Mouse (Mus musculus) lung, postnatal 0 days (tissue): Measurements from ENCODE around the gene Stx8. TPM values are rescaled to one million over a fixed set of nuclear protein-coding genes. Genes with fewer than 3 reads are reported as not detected.
A peak's percentile ranks its signal among the peaks of the same experiment; 100 is the strongest.

Source experiments
- ATAC-seq: fragments of 200-750 bp; cut with Nextera tagmentation; 2 replicates; pipeline ENCODE4 v1.8.0; 2017; ENCODE audit warnings: moderate library complexity
- DNase-seq: peaks from one replicate; pipeline ENCODE4 v3.0.0-alpha.2; 2016; ENCODE audit warnings: low spot score
- H3K27ac ChIP-seq: fragments of 300-500 bp; sonication (generic); 2 replicates; pipeline ENCODE4 v1.5.1; 2014; ENCODE audit warnings: antibody characterized with exemption, mild to moderate bottlenecking, low read length, mixed read lengths
- H3K27me3 ChIP-seq: fragments of 300-500 bp; sonication (generic); replicated peaks from 2 replicates; pipeline ENCODE4 v1.6.1; 2014; ENCODE audit warnings: low read length, mixed read lengths; ENCODE audit not compliant: insufficient read depth
- H3K36me3 ChIP-seq: fragments of 300-500 bp; sonication (generic); 2 replicates; pipeline ENCODE4 v1.6.1; 2014; ENCODE audit warnings: low read length, mixed read lengths; ENCODE audit not compliant: insufficient read depth
- H3K4me1 ChIP-seq: fragments of 300-500 bp; sonication (generic); 2 replicates; pipeline ENCODE4 v1.6.1; 2014; ENCODE audit warnings: antibody characterized with exemption, low read depth, low read length, mixed read lengths; ENCODE audit not compliant: insufficient read depth
- H3K4me2 ChIP-seq: fragments of 300-500 bp; sonication (generic); replicated peaks from 2 replicates; pipeline ENCODE4 v1.6.1; 2014; ENCODE audit warnings: low read depth, mild to moderate bottlenecking, low read length, moderate library complexity, mixed read lengths
- H3K4me3 ChIP-seq: fragments of 300-500 bp; sonication (generic); 2 replicates; pipeline ENCODE4 v1.5.1; 2014; ENCODE audit warnings: low read depth, low read length
- H3K9ac ChIP-seq: fragments of 300-500 bp; sonication (generic); replicated peaks from 2 replicates; pipeline ENCODE4 v1.6.1; 2014; ENCODE audit warnings: low read depth, mild to moderate bottlenecking
- H3K9me3 ChIP-seq: fragments of 300-500 bp; sonication (generic); 2 replicates; pipeline ENCODE4 v1.6.1; 2016; ENCODE audit warnings: low read length, mixed read lengths
- CTCF ChIP-seq: IDR thresholded peaks from 2 replicates; pipeline ENCODE4 v1.5.1; 2016; ENCODE audit warnings: antibody characterized with exemption, mild to moderate bottlenecking
- EP300 ChIP-seq: IDR thresholded peaks from 2 replicates; pipeline ENCODE4 v1.6.1; 2016; ENCODE audit warnings: antibody characterized with exemption, mild to moderate bottlenecking, control low read depth
- WGBS: fragments of 180-500 bp; shearing (Covaris S2); extraction: QIAGEN DNeasy Blood & Tissue Kit; methylation state at CpG from one replicate; pipeline ENCODE4 v1.1.7; 2014; 5-methylcytosine and 5-hydroxymethylcytosine counted together
- polyA plus RNA-seq: library from polyadenylated mRNA; unstranded; fragments of >200 nt; fragmentation: Nextera tagmentation; extraction: Ambion mirVana; gene quantifications from 2 replicates; pipeline ENCODE4 v1.2.1, GENCODE M21; 2015

The Stx8 gene
- polyA plus RNA-seq, 1 experiment from 2014 or later = 72.5 TPM

GRCm38 (mm10) chr11:68018191-68018590 is 52.2 kb downstream of the Stx8 start:
- no peak overlapping the region for H3K4me3 ChIP-seq
- no peak overlapping the region for H3K4me2 ChIP-seq
- H3K27ac ChIP-seq = no peak overlapping the region
- 0 out of 2 replicates have a peak, but pooled peaks have one; percentile 34 for ATAC-seq
- H3K27me3 ChIP-seq = no peaks in the 10 kb centered on the region
- 61% methylated on average over 8 of the region's 8 CpGs for WGBS
- peaks cover 6% of the 10 kb centered on the region; the same call in 1 of the 2 replicates for H3K4me1 ChIP-seq
- no peaks in the 10 kb centered on the region for H3K9me3 ChIP-seq
- no peaks in the 10 kb centered on the region for H3K36me3 ChIP-seq
- no peak for TF ChIP-seq EP300
- no peak for TF ChIP-seq CTCF
- peak; percentile 78 for DNase-seq
- no peak overlapping the region for H3K9ac ChIP-seq

GRCm38 (mm10) chr11:68019156-68019555 is 53.2 kb downstream of the Stx8 start:
- DNase-seq = peak; percentile 54
- Histone ChIP-seq H3K4me1 (peaks cover 12% of the 10 kb centered on the region; the same call in 1 of the 2 replicates), H3K9ac (no peak overlapping the region), H3K27me3 (no peaks in the 10 kb centered on the region), H3K9me3 (no peaks in the 10 kb centered on the region), H3K4me3 (no peak overlapping the region), H3K27ac (0 out of 2 replicates have a peak overlapping the region, but pooled peaks have one; percentile 6), H3K36me3 (no peaks in the 10 kb centered on the region), H3K4me2 (no peak overlapping the region)
- ATAC-seq = no peak
- no peak for TF ChIP-seq CTCF
- TF ChIP-seq EP300 = no peak
- WGBS = 42% methylated on average over 11 of the region's 11 CpGs

DNA sequence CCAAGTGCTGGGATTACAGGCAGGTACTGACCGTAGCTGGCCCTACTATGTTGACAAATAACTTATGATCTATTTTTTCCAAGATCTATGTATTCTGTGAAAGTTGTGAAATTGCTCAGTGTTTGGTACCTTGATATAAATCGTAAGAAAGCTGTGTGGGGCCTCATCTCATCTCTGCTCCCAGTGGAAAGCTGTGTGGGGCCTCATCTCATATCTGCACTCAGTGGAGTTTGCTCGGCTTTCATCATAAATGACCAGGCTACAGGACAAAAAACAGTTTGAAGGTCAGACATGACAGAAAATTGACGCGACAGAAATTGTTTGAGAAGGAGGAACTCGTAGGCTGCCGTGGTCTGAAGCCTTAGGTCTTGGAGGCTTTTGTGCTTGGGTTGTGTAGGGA is 56.0 kb downstream of the Stx8 start:
- Histone ChIP-seq H3K4me1 (peaks cover 12% of the 10 kb centered on the region; the same call in 1 of the 2 replicates), H3K4me3 (no peak overlapping the region), H3K27ac (no peak overlapping the region), H3K9ac (no peak overlapping the region), H3K36me3 (no peaks in the 10 kb centered on the region), H3K9me3 (no peaks in the 10 kb centered on the region), H3K27me3 (no peaks in the 10 kb centered on the region), H3K4me2 (no peak overlapping the region)
- ATAC-seq = no peak
- no peak for TF ChIP-seq EP300
- TF ChIP-seq CTCF = no peak
- DNase-seq = no peak
- WGBS = 84% methylated on average over 7 of the region's 7 CpGs

DNA sequence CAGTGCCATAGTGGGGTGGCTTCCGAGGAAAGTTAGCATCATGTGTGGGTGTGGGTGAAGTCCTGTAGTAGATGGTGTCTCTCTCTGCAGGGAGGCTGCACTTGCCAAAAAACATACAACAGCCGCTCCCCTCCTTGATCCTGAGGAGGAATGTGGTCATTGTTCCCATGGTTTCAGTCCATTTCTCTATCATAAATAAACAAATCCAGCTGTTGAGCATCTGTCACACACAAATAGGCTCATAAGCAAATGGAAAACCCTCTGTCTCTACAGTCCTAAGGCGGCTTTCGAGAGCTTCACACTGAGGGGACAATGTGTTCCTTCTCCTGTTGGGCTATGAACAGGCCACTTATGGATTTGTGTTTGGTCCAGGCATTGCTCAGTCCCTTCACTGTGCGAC is 56.9 kb downstream of the Stx8 start:
- Histone ChIP-seq H3K4me1 (peaks cover 12% of the 10 kb centered on the region; the same call in 1 of the 2 replicates), H3K4me2 (no peak overlapping the region), H3K9me3 (no peaks in the 10 kb centered on the region), H3K27ac (peak overlapping the region; percentile 77), H3K9ac (no peak overlapping the region), H3K4me3 (no peak overlapping the region), H3K36me3 (no peaks in the 10 kb centered on the region), H3K27me3 (no peaks in the 10 kb centered on the region)
- WGBS = 41% methylated on average over 5 of the region's 5 CpGs
- TF ChIP-seq CTCF = no peak
- TF ChIP-seq EP300 = peak; percentile 92
- ATAC-seq = peak; percentile 90
- DNase-seq = peak; percentile 94

GRCm38 (mm10) chr11:68023811-68024369 is 57.9 kb downstream of the Stx8 start:
- H3K4me1 ChIP-seq = peaks cover 12% of the 10 kb centered on the region; the same call in 1 of the 2 replicates
- no peak for DNase-seq
- H3K27me3 ChIP-seq = no peaks in the 10 kb centered on the region
- H3K36me3 ChIP-seq = no peaks in the 10 kb centered on the region
- H3K4me3 ChIP-seq = no peak overlapping the region
- 46% methylated on average over 8 of the region's 8 CpGs for WGBS
- TF ChIP-seq EP300 (no peak), CTCF (no peak)
- H3K9ac ChIP-seq = no peak overlapping the region
- H3K27ac ChIP-seq = peak overlapping the region; percentile 77
- no peaks in the 10 kb centered on the region for H3K9me3 ChIP-seq
- no peak overlapping the region for H3K4me2 ChIP-seq
- no peak for ATAC-seq

DNA sequence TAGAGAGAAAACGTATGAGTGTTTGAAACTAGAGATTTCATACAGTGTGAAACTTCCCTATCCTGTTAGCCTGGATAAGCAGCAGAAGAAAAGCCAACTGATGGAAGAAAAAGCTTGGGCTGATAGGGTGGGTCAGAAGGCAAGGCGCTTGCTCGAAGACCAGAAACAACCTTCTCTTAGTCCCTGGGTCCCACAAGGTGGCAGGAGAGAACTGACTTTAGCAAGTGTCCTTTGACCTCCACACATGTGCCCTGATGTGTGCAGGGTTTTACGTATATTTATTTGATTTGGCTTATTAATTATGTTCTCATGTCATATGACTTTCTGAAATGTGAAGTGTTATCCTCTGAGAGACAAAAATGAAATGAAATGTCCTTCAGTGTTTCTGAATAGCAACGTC is 60.6 kb downstream of the Stx8 start:
- H3K27ac ChIP-seq = no peak overlapping the region
- ATAC-seq = no peak
- H3K4me3 ChIP-seq = no peak overlapping the region
- no peaks in the 10 kb centered on the region for H3K36me3 ChIP-seq
- TF ChIP-seq EP300 (no peak), CTCF (peak; percentile 40)
- 83% methylated on average over 5 of the region's 5 CpGs for WGBS
- DNase-seq = no peak
- no peaks in the 10 kb centered on the region for H3K9me3 ChIP-seq
- no peaks in the 10 kb centered on the region for H3K27me3 ChIP-seq
- no peak overlapping the region for H3K4me2 ChIP-seq
- peaks cover 8% of the 10 kb centered on the region; the same call in 1 of the 2 replicates for H3K4me1 ChIP-seq
- no peak overlapping the region for H3K9ac ChIP-seq
